Mouse (Mus musculus): ENCODE data around the gene Sirt7.

- TF ChIP-seq CTCF (IDR thresholded peaks at IDR 0.05; ENCODE audit: extremely low read depth, insufficient read depth, insufficient read length, insufficient replicate concordance), result no peak
- no peak for TF ChIP-seq POLR2A (IDR thresholded peaks at IDR 0.05; ENCODE audit: low read depth, low read length)
Observed at GRCm38 (mm10) chr11:120603545-120603944, 21.5 kb downstream of the Sirt7 start.

All from spleen, adult 2 months (tissue).